ENCODE assay signal across 24 mouse cellular contexts in the genomic region with DNA sequence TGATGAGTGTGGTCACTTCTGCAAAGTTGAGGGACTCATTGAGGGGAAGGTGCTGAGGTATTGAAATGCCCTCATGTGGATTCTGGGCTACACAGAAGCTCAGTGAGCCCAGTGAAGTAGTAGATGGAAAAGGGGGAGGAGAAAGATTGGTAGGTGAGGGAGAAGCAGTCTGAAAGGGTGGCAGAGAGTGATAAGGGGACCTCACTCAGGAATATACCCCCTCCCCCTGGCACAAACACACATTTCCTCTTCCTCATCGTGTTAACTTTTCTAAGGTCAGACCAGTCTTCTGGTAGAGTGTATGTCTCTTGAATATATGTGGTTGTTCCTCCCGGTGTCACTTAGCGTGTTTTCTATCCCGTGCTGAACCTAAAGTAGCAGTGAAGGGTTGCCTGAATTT. TPM values are rescaled to one million over a fixed set of nuclear protein-coding genes. Genes with fewer than 3 reads are reported as not detected.
"Had no signal": no experiment of that assay in that cellular context is flagged by ENCODE, and none has a peak within 500 bp of the region (broad histone marks: within the 10 kb centered on the region; RNA-seq: fewer than 3 reads in every experiment).

No protein-coding gene starts in this region.

- H3K4me1 ChIP-seq: lung, embryonic 15.5 days; midbrain, embryonic 12.5 days; neural tube, embryonic 13.5 days; neural tube, embryonic 15.5 days had no signal

- ATAC-seq: liver, postnatal 0 days; lung, postnatal 0 days; midbrain, embryonic 16.5 days had no signal

- H3K27ac ChIP-seq: lung, embryonic 15.5 days; macrophage; midbrain, embryonic 12.5 days; neural tube, embryonic 13.5 days; neural tube, embryonic 15.5 days had no signal

- H3K27me3 ChIP-seq: lung, embryonic 15.5 days; midbrain, embryonic 12.5 days; neural tube, embryonic 13.5 days; neural tube, embryonic 15.5 days had no signal

- H3K4me2 ChIP-seq: lung, embryonic 15.5 days; midbrain, embryonic 12.5 days; neural tube, embryonic 13.5 days; neural tube, embryonic 15.5 days had no signal

- DNase-seq: liver, postnatal 0 days; lung, adult 2 months; lung, postnatal 14 days; lung, postnatal 36 days; midbrain, embryonic 14.5 days; retina, postnatal 1 day; right cerebral cortex, adult 18-20 months; right cerebral cortex, postnatal 25 days; right cerebral cortex, postnatal 4 days; spleen, adult 18-20 months; thymus, adult 18-20 months; thymus, postnatal 14 days; thymus, postnatal 36 days had no signal

- H3K9ac ChIP-seq: liver, postnatal 0 days; lung, embryonic 15.5 days; midbrain, embryonic 12.5 days; neural tube, embryonic 13.5 days; neural tube, embryonic 15.5 days had no signal

- H3K4me3 ChIP-seq: lung, embryonic 15.5 days; midbrain, embryonic 12.5 days; myocyte; neural tube, embryonic 13.5 days; neural tube, embryonic 15.5 days had no signal

- H3K9me3 ChIP-seq: lung, embryonic 15.5 days; midbrain, embryonic 12.5 days; neural tube, embryonic 13.5 days; neural tube, embryonic 15.5 days had no signal

RNA-seq across cellular contexts. Expression of gene Atp6v1c2, which starts 46.1 kb away (rescaled TPM):
- total RNA-seq: megakaryocyte, adult 5-6 weeks; megakaryocyte-erythroid progenitor cell, adult 5-6 weeks had no signal
- polyA plus RNA-seq: macrophage; small intestine, adult 2 months had no signal
